Mouse (Mus musculus) testis, adult 2 months (tissue): Measurements from ENCODE around the gene Mpp3. TPM values are rescaled to one million over a fixed set of nuclear protein-coding genes. Genes with fewer than 3 reads are reported as not detected.

Experiments
- H3K27ac ChIP-seq: fragments of 200-500 bp; 2 replicates; pipeline ENCODE4 v1.5.1; 2012; ENCODE audit warnings: low read depth, low read length; ENCODE audit not compliant: control insufficient read depth, insufficient read depth
- H3K27me3 ChIP-seq: fragments of 200-500 bp; 2 replicates; pipeline ENCODE4 v1.6.1; 2012; ENCODE audit warnings: mild to moderate bottlenecking, low read length, moderate library complexity; ENCODE audit not compliant: control insufficient read depth, insufficient read depth
- H3K36me3 ChIP-seq: fragments of 200-500 bp; 2 replicates; pipeline ENCODE4 v1.6.1; 2012; ENCODE audit warnings: mild to moderate bottlenecking, low read length; ENCODE audit not compliant: control insufficient read depth, insufficient read depth
- H3K4me1 ChIP-seq: fragments of 200-500 bp; 2 replicates; pipeline ENCODE4 v1.6.1; 2012; ENCODE audit warnings: low read length; ENCODE audit not compliant: control insufficient read depth, insufficient read depth
- H3K4me3 ChIP-seq: fragments of 200-500 bp; 2 replicates; pipeline ENCODE4 v1.5.1; 2012; ENCODE audit warnings: low read depth, mild to moderate bottlenecking, low read length, moderate library complexity, mixed read lengths; ENCODE audit not compliant: control insufficient read depth
- CTCF ChIP-seq: fragments of 200-500 bp; IDR thresholded peaks from 2 replicates; pipeline ENCODE4 v1.5.1; 2012; ENCODE audit warnings: low read depth, mild to moderate bottlenecking, inconsistent platforms, low read length, moderate library complexity; ENCODE audit not compliant: control insufficient read depth, insufficient read depth, insufficient replicate concordance
- POLR2A ChIP-seq: fragments of 200-500 bp; IDR thresholded peaks from 2 replicates; pipeline ENCODE4 v1.6.1; 2012; ENCODE audit warnings: low read depth, mild to moderate bottlenecking, inconsistent platforms, low read length, moderate library complexity; ENCODE audit not compliant: control insufficient read depth
- polyA plus RNA-seq: library from polyadenylated mRNA; depleted of rRNA; stranded (reverse); fragments of >200 nt; gene quantifications from 2 replicates; pipeline ENCODE4 v1.2.3, GENCODE M21; 2012

The Mpp3 gene
- polyA plus RNA-seq, 1 experiment = 11.0 TPM

- Histone ChIP-seq H3K4me3 (peak overlapping the region; percentile 41), H3K4me1 (peaks cover 2% of the 10 kb centered on the region), H3K36me3 (no peaks in the 10 kb centered on the region), H3K27me3 (no peaks in the 10 kb centered on the region), H3K27ac (no peak overlapping the region)
- no peak for TF ChIP-seq CTCF
- TF ChIP-seq POLR2A = no peak
Observed at GRCm38 (mm10) chr11:102049875-102050482, 21.7 kb upstream of the Mpp3 start.

- Histone ChIP-seq H3K27me3 (no peaks in the 10 kb centered on the region), H3K4me3 (no peak overlapping the region), H3K36me3 (no peaks in the 10 kb centered on the region), H3K27ac (no peak overlapping the region), H3K4me1 (no peaks in the 10 kb centered on the region; the same call in 1 of the 2 replicates)
- TF ChIP-seq CTCF (no peak), POLR2A (no peak)
Observed at GRCm38 (mm10) chr11:102046607-102047006, 18.3 kb upstream of the Mpp3 start.

- no peak overlapping the region; the same call in 1 of the 2 replicates for H3K27ac ChIP-seq
- H3K4me3 ChIP-seq = no peak overlapping the region
- no peaks in the 10 kb centered on the region for H3K27me3 ChIP-seq
- no peaks in the 10 kb centered on the region for H3K4me1 ChIP-seq
- TF ChIP-seq POLR2A (no peak), CTCF (no peak)
- no peaks in the 10 kb centered on the region for H3K36me3 ChIP-seq
Observed at GRCm38 (mm10) chr11:102044691-102045212, 16.5 kb upstream of the Mpp3 start.

DNA sequence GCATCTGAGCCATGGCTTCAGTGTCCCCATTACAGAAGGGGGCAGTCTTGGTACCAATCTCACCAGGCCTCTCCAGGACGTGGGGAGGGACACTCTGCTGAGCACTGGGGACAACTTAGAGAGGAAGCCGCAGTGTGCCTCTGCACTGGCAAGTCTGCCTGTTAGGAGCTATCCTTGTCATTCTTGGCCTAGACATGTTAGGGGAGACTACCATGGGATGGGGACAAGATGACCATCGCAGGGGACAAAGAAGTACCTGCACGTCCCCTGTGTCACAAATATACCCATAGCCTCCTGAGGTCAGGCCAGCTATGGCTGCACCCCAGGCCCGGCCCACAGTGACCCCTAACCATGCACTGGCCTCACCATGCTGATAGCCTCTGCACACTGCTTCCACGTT, 15.1 kb upstream of the Mpp3 start:
- no peak for TF ChIP-seq CTCF
- no peak for TF ChIP-seq POLR2A
- H3K4me1 ChIP-seq = no peaks in the 10 kb centered on the region
- no peaks in the 10 kb centered on the region for H3K36me3 ChIP-seq
- H3K27me3 ChIP-seq = no peaks in the 10 kb centered on the region
- H3K27ac ChIP-seq = no peak overlapping the region
- H3K4me3 ChIP-seq = no peak overlapping the region

DNA sequence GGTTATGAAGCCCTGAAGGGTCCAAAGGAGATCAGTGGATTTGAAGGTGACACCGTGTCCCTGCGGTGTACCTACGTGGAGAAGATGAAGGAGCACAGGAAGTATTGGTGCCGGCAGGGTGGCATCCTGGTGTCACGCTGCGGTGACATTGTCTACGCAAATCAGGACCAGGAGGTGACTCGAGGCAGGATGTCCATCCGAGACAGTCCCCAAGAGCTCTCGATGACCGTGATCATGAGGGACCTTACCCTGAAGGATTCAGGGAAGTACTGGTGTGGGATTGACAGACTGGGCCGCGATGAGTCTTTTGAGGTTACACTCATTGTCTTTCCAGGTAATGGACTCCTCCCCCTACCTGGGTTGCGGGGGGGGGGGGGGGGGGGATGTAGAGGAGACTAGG, 14.7 kb upstream of the Mpp3 start:
- Histone ChIP-seq H3K27me3 (no peaks in the 10 kb centered on the region), H3K36me3 (no peaks in the 10 kb centered on the region), H3K4me3 (no peak overlapping the region), H3K4me1 (no peaks in the 10 kb centered on the region), H3K27ac (no peak overlapping the region)
- no peak for TF ChIP-seq CTCF
- no peak for TF ChIP-seq POLR2A

DNA sequence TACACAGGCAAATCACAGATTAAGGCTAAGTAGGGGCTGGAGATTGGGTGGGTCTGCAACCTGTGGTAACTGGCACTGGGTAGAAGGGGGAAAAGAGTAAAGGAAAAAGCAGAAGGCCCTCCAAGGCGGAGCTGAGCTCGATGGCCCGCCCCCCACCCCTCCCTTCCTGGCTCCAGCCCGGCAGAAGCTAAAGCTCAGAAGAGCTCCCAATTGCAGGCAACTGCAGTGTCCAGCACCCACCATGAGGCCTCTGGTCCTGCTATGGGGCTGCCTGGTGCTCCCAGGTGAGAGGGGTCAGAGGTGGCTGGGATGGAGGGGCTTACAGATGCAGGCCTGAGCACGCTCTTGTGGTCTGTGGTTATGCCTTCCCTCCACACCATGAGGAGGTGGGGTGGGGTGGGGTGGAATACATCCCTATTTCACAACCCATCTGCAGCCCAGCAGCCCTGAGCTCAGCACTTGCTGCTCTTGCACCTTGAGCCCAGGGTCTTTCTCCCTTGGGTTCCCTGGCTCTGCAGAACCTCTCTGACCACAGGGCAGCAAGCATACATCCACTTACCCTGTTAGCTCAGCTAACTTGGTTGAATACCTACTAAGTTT, 13.2 kb upstream of the Mpp3 start, which contains the start of gene Cd300lg:
Gene Cd300lg, plus strand, starts transcription at position 160 of the 600 bp plus-strand sequence.
- H3K4me3 ChIP-seq = no peak within 1 kb of the TSS
- no peaks in the 10 kb centered on the region for H3K27me3 ChIP-seq
- H3K27ac ChIP-seq = no peak within 1 kb of the TSS
- no peaks in the 10 kb centered on the region for H3K36me3 ChIP-seq
- H3K4me1 ChIP-seq = no peaks in the 10 kb centered on the region
- no peak for TF ChIP-seq POLR2A
- no peak for TF ChIP-seq CTCF

GRCm38 (mm10) chr11:102040646-102041045, 12.4 kb upstream of the Mpp3 start:
- Histone ChIP-seq H3K36me3 (no peaks in the 10 kb centered on the region), H3K4me3 (no peak overlapping the region), H3K4me1 (no peaks in the 10 kb centered on the region), H3K27me3 (no peaks in the 10 kb centered on the region), H3K27ac (no peak overlapping the region)
- TF ChIP-seq POLR2A (no peak), CTCF (peak; percentile 51; the same call in 1 of the 2 replicates)

- TF ChIP-seq CTCF = peak; percentile 97
- TF ChIP-seq POLR2A = no peak
- H3K27ac ChIP-seq = no peak overlapping the region
- H3K36me3 ChIP-seq = no peaks in the 10 kb centered on the region
- H3K4me1 ChIP-seq = no peaks in the 10 kb centered on the region
- no peak overlapping the region for H3K4me3 ChIP-seq
- no peaks in the 10 kb centered on the region for H3K27me3 ChIP-seq
Observed at GRCm38 (mm10) chr11:102040138-102040524, 11.9 kb upstream of the Mpp3 start.
